Mouse (Mus musculus): ENCODE data around the gene Camk1. TPM values are rescaled to one million over a fixed set of nuclear protein-coding genes. Genes with fewer than 3 reads are reported as not detected.
A peak's percentile ranks its signal among the peaks of the same experiment; 100 is the strongest.

The Camk1 gene
- polyA plus RNA-seq, 1 experiment from 2014 or later: 110 TPM

GRCm38 (mm10) chr6:113353696-113354095 is 9.9 kb upstream of the Camk1 start:
- 63% methylated on average over 3 of the region's 3 CpGs for WGBS
- Histone ChIP-seq H3K4me2 (no peak overlapping the region), H3K36me3 (no peaks in the 10 kb centered on the region), H3K27me3 (no peaks in the 10 kb centered on the region), H3K9ac (no peak overlapping the region), H3K9me3 (replicated peaks) (no peaks in the 10 kb centered on the region), H3K27ac (no peak overlapping the region), H3K4me3 (no peak overlapping the region), H3K4me1 (replicated peaks) (no peaks in the 10 kb centered on the region)
- ATAC-seq (replicated peaks; ENCODE audit: insufficient number of reproducible peaks, insufficient read depth, low FRiP score, low read depth): no peak

GRCm38 (mm10) chr6:113352820-113353219 is 9.0 kb upstream of the Camk1 start:
- no peaks in the 10 kb centered on the region for H3K4me1 ChIP-seq (replicated peaks)
- no peak overlapping the region for H3K27ac ChIP-seq
- no peaks in the 10 kb centered on the region for H3K9me3 ChIP-seq (replicated peaks)
- no peak for ATAC-seq (replicated peaks; ENCODE audit: insufficient number of reproducible peaks, insufficient read depth, low FRiP score, low read depth)
- H3K4me2 ChIP-seq: no peak overlapping the region
- no peaks in the 10 kb centered on the region for H3K36me3 ChIP-seq
- 75% methylated on average over 3 of the region's 3 CpGs for whole genome bisulfite sequencing
- no peak overlapping the region for H3K9ac ChIP-seq
- H3K27me3 ChIP-seq: no peaks in the 10 kb centered on the region
- no peak overlapping the region for H3K4me3 ChIP-seq

DNA sequence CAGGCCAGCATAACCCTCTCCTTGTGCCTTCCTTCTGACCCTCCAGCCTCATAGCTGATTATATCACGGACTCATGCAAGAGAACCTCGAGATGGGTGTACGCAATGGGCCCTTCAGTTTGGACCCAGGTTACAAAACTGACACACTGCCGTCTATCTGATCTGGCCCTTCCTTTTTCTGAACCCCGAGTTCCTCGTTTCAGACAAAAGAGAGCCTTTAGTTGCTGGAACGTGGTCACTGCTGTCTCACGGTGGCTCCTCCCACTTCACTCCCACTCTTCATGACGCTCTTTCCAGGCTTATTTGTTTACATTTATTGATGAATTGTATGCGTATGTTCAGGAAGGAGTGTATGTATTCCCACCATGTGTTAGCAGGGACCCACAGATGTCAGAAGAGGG is 7.9 kb upstream of the Camk1 start:
- Histone ChIP-seq H3K9me3 (replicated peaks) (no peaks in the 10 kb centered on the region), H3K4me3 (no peak overlapping the region), H3K36me3 (no peaks in the 10 kb centered on the region), H3K9ac (no peak overlapping the region), H3K4me1 (replicated peaks) (no peaks in the 10 kb centered on the region), H3K4me2 (no peak overlapping the region), H3K27me3 (no peaks in the 10 kb centered on the region), H3K27ac (no peak overlapping the region)
- 62% methylated on average over 10 of the region's 10 CpGs for WGBS
- no peak for ATAC-seq (replicated peaks; ENCODE audit: insufficient number of reproducible peaks, insufficient read depth, low FRiP score, low read depth)

GRCm38 (mm10) chr6:113351161-113351560 is 7.4 kb upstream of the Camk1 start:
- H3K27me3 ChIP-seq: no peaks in the 10 kb centered on the region
- H3K9me3 ChIP-seq (replicated peaks): no peaks in the 10 kb centered on the region
- no peaks in the 10 kb centered on the region for H3K36me3 ChIP-seq
- 53% methylated on average over 1 of the region's 1 CpGs for WGBS
- no peak overlapping the region for H3K4me2 ChIP-seq
- no peak for ATAC-seq (replicated peaks; ENCODE audit: insufficient number of reproducible peaks, insufficient read depth, low FRiP score, low read depth)
- no peak overlapping the region for H3K27ac ChIP-seq
- H3K4me3 ChIP-seq: no peak overlapping the region
- no peaks in the 10 kb centered on the region for H3K4me1 ChIP-seq (replicated peaks)
- H3K9ac ChIP-seq: no peak overlapping the region

GRCm38 (mm10) chr6:113350538-113350937 is 6.8 kb upstream of the Camk1 start:
- no peak overlapping the region for H3K9ac ChIP-seq
- H3K4me1 ChIP-seq (replicated peaks): no peaks in the 10 kb centered on the region
- no peak overlapping the region for H3K4me2 ChIP-seq
- no peak overlapping the region for H3K4me3 ChIP-seq
- H3K9me3 ChIP-seq (replicated peaks): no peaks in the 10 kb centered on the region
- no peaks in the 10 kb centered on the region for H3K36me3 ChIP-seq
- ATAC-seq (replicated peaks; ENCODE audit: insufficient number of reproducible peaks, insufficient read depth, low FRiP score, low read depth): no peak
- no peak overlapping the region for H3K27ac ChIP-seq
- H3K27me3 ChIP-seq: no peaks in the 10 kb centered on the region

DNA sequence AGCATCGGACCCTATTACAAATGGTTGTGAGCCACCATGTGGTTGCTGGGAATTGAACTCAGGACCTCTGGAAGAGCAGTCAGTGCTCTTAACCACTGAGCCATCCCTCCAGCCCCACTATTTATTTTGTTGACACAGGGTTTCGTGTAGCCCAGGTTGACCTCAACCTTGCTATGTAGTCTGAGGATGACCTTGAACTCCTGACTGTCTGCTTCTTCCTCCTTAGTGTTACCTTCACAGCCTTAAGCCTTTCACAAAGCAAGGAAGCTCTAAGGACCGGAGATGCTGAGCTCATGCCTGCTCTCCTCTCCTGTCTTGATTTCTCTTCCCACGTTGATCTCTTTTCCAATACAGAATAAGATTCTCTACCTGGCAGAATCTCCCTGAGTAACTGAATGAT is 3.1 kb upstream of the Camk1 start:
- Histone ChIP-seq H3K4me1 (replicated peaks) (peaks cover 25% of the 10 kb centered on the region), H3K4me2 (no peak overlapping the region), H3K27ac (no peak overlapping the region), H3K9me3 (replicated peaks) (no peaks in the 10 kb centered on the region), H3K9ac (no peak overlapping the region), H3K4me3 (no peak overlapping the region), H3K36me3 (no peaks in the 10 kb centered on the region), H3K27me3 (no peaks in the 10 kb centered on the region)
- no peak for ATAC-seq (replicated peaks; ENCODE audit: insufficient number of reproducible peaks, insufficient read depth, low FRiP score, low read depth)
- WGBS: 75% methylated on average over 4 of the region's 4 CpGs

DNA sequence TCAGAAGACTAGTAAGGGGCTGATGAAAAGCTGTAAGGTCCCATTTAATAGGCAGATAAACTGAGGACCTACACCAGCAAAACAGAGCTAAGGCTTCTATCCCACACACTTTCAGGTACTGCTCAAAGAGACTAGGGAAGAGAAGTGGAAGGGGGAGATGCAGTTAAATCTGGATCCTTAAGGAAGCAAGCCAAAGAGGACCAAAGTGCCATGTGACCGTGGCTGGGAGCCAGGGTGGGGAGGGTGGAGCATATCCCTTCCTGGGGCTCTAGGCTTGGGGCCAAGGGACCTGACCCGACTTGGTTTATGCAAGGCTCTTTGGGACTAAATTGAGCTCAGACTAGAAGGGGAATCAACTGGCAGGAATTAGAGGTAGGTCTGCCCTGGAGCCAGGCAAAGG is 537 bp upstream of the Camk1 start:
- no peak overlapping the region for H3K9ac ChIP-seq
- H3K4me1 ChIP-seq (replicated peaks): peaks cover 30% of the 10 kb centered on the region
- ATAC-seq (replicated peaks; ENCODE audit: insufficient number of reproducible peaks, insufficient read depth, low FRiP score, low read depth): peak; percentile 31; the same call in 1 of the 2 replicates
- H3K27ac ChIP-seq: peak overlapping the region; percentile 82
- WGBS: 20% methylated on average over 2 of the region's 2 CpGs
- H3K4me3 ChIP-seq: peak overlapping the region; percentile 73
- H3K36me3 ChIP-seq: peaks cover 9% of the 10 kb centered on the region; the same call in 1 of the 2 replicates
- H3K27me3 ChIP-seq: no peaks in the 10 kb centered on the region
- peak overlapping the region; percentile 80 for H3K4me2 ChIP-seq
- no peaks in the 10 kb centered on the region for H3K9me3 ChIP-seq (replicated peaks)

- Histone ChIP-seq H3K36me3 (peaks cover 27% of the 10 kb centered on the region; the same call in 1 of the 2 replicates), H3K4me1 (replicated peaks) (peaks cover 35% of the 10 kb centered on the region), H3K9me3 (replicated peaks) (no peaks in the 10 kb centered on the region), H3K4me3 (peak overlapping the region; percentile 73), H3K9ac (no peak overlapping the region; the same call in 1 of the 2 replicates), H3K27me3 (no peaks in the 10 kb centered on the region), H3K4me2 (peak overlapping the region; percentile 80), H3K27ac (peak overlapping the region; percentile 82)
- 20% methylated on average over 6 of the region's 7 CpGs for WGBS
- ATAC-seq (replicated peaks; ENCODE audit: insufficient number of reproducible peaks, insufficient read depth, low FRiP score, low read depth): no peak
Observed at GRCm38 (mm10) chr6:113342297-113342696, 1.5 kb downstream of the Camk1 start.

- peak overlapping the region; percentile 7; the same call in 1 of the 2 replicates for H3K9ac ChIP-seq
- ATAC-seq (replicated peaks; ENCODE audit: insufficient number of reproducible peaks, insufficient read depth, low FRiP score, low read depth): no peak
- H3K4me3 ChIP-seq: no peak overlapping the region
- 71% methylated on average over 6 of the region's 6 CpGs for WGBS
- peaks cover 27% of the 10 kb centered on the region; the same call in 1 of the 2 replicates for H3K36me3 ChIP-seq
- 0 out of 2 replicates have a peak overlapping the region, but pooled peaks have one; percentile 11 for H3K27ac ChIP-seq
- no peaks in the 10 kb centered on the region for H3K27me3 ChIP-seq
- H3K9me3 ChIP-seq (replicated peaks): no peaks in the 10 kb centered on the region
- peak overlapping the region; percentile 21; the same call in 1 of the 2 replicates for H3K4me2 ChIP-seq
- peaks cover 40% of the 10 kb centered on the region for H3K4me1 ChIP-seq (replicated peaks)
Observed at GRCm38 (mm10) chr6:113341574-113341973, 2.2 kb downstream of the Camk1 start.

DNA sequence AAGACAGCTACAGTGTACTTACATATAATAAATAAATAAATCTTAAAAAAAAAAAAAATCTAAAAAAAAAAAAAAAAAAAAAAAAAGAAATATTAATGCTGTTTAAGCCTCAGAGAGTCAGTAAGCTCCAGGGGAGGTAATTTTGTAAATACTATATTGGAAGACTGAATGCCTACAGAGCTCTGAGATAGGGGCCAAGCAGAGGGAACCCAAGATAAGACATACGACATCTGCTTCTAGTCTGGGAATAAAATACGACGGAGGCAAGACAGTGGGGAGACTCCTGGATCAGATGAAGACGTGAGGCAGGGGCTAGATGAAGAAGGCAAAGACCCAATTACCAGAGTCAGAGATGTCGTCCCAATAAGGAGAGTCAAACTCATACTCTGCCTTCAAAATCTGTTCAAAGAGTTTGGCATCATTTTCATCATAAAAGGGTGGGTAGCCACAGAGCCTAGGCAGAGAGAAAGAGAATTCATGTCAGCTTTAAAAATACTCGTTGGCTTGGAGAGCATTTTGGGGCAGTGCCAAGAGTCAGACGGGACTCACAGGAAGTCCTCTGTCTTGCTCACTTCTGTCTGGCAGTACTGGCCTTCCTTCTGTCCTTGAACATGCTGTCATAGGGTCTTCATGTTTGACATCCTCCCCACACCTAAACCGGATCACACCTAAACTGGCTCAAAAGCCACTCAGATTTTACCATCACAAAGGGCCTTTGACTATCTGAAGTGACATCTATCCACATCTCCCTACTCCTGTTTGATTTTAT is 6.7 kb downstream of the Camk1 start:
- Histone ChIP-seq H3K4me1 (replicated peaks) (peaks cover 30% of the 10 kb centered on the region), H3K4me2 (no peak overlapping the region), H3K9ac (peak overlapping the region; percentile 10; the same call in 1 of the 2 replicates), H3K36me3 (peaks cover 54% of the 10 kb centered on the region), H3K27ac (peak overlapping the region; percentile 56), H3K27me3 (no peaks in the 10 kb centered on the region), H3K9me3 (replicated peaks) (no peaks in the 10 kb centered on the region), H3K4me3 (no peak overlapping the region)
- 38% methylated on average over 8 of the region's 8 CpGs for WGBS
- ATAC-seq (replicated peaks; ENCODE audit: insufficient number of reproducible peaks, insufficient read depth, low FRiP score, low read depth): no peak

- H3K36me3 ChIP-seq: peaks cover 44% of the 10 kb centered on the region
- no peak overlapping the region for H3K9ac ChIP-seq
- no peak overlapping the region for H3K4me3 ChIP-seq
- H3K9me3 ChIP-seq (replicated peaks): no peaks in the 10 kb centered on the region
- H3K27me3 ChIP-seq: no peaks in the 10 kb centered on the region
- H3K4me1 ChIP-seq (replicated peaks): peaks cover 24% of the 10 kb centered on the region
- WGBS: 79% methylated on average over 6 of the region's 6 CpGs
- H3K4me2 ChIP-seq: no peak overlapping the region
- no peak for ATAC-seq (replicated peaks; ENCODE audit: insufficient number of reproducible peaks, insufficient read depth, low FRiP score, low read depth)
- 0 out of 2 replicates have a peak overlapping the region, but pooled peaks have one; percentile 9 for H3K27ac ChIP-seq
Observed at GRCm38 (mm10) chr6:113334216-113334615, 9.6 kb downstream of the Camk1 start.

Measured in heart, embryonic 15.5 days (tissue).